ENCODE assay signal across 9 mouse cellular contexts in genomic region chr5:24906844-24907243, GRCm38 (mm10).
DNase-seq lines count a peak whose midpoint lies in the region; ATAC-seq and TF ChIP-seq lines count a peak whose summit lies in the region.
"Had no signal": no experiment of that assay in that cellular context is flagged by ENCODE, and none has a peak within 500 bp of the region (broad histone marks: within the 10 kb centered on the region; RNA-seq: fewer than 3 reads in every experiment).

No protein-coding gene starts in this region.

- no peak for DNase-seq in layer of hippocampus, adult 2 months (ENCODE audit: low spot score in 2 of 2)
- no peak for DNase-seq in layer of hippocampus, adult 18-20 months (ENCODE audit: low spot score in 2 of 2)
- no peak for DNase-seq in right cerebral cortex, postnatal 10 days (ENCODE audit: low spot score in 2 of 2)
- no peak for DNase-seq in testis, postnatal 10 days (ENCODE audit: low spot score)
- DNase-seq: kidney, adult 2 months had no signal

- H3K9ac ChIP-seq in hindbrain, embryonic 16.5 days (ENCODE audit: low read depth, low read length) = peak overlapping the region; percentile 97

- H3ac ChIP-seq in myocyte (ENCODE audit: control insufficient read depth, insufficient read length) = no peak overlapping the region

- peak overlapping the region; percentile 85 for H3K4me3 ChIP-seq in layer of hippocampus, adult 2 months
- H3K4me3 ChIP-seq in embryonic fibroblast, embryonic 13.5 days (ENCODE audit: insufficient read depth, low read length) = peak overlapping the region; percentile 97
- peak overlapping the region; percentile 93 for H3K4me3 ChIP-seq in hindbrain, embryonic 16.5 days (ENCODE audit: low read length)
- H3K4me3 ChIP-seq in myocyte = no peak overlapping the region

- no peak for ATAC-seq in hindbrain, embryonic 16.5 days
- ATAC-seq in granulocyte monocyte progenitor cell, adult 5-6 weeks (replicated peaks; ENCODE audit: poor library complexity, severe bottlenecking) = no peak

- TF ChIP-seq POLR2A in embryonic fibroblast, embryonic 13.5 days (IDR thresholded peaks at IDR 0.05; ENCODE audit: low read depth, low read length) = no peak
- TF ChIP-seq POLR2A in myocyte (IDR thresholded peaks at IDR 0.05; ENCODE audit: insufficient read length, low read depth) = no peak

- peak overlapping the region; percentile 65 for H3K4me2 ChIP-seq in hindbrain, embryonic 16.5 days (ENCODE audit: low read length)
- peak overlapping the region; percentile 89 for H3K4me2 ChIP-seq in myocyte (ENCODE audit: low read depth)

- no peaks in the 10 kb centered on the region for H3K27me3 ChIP-seq in hindbrain, embryonic 16.5 days (replicated peaks; ENCODE audit: control insufficient read depth, insufficient read depth, low read length)
- H3K27me3 ChIP-seq in myocyte (ENCODE audit: control insufficient read depth, insufficient read depth, insufficient read length) = no peaks in the 10 kb centered on the region

- WGBS in hindbrain, embryonic 16.5 days = 42% methylated on average over 9 of the region's 9 CpGs

- no peak for TF ChIP-seq CTCF in layer of hippocampus, adult 2 months (conservative IDR thresholded peaks at IDR 0.05)
- no peak for TF ChIP-seq CTCF in embryonic fibroblast, embryonic 13.5 days (IDR thresholded peaks at IDR 0.05; ENCODE audit: borderline replicate concordance, insufficient read depth, low read length)

- no peaks in the 10 kb centered on the region for H3K9me3 ChIP-seq in hindbrain, embryonic 16.5 days (ENCODE audit: control insufficient read depth, low read length)

- peaks cover 5% of the 10 kb centered on the region; the same call in 1 of the 2 replicates for H3K4me1 ChIP-seq in embryonic fibroblast, embryonic 13.5 days (ENCODE audit: control insufficient read depth, insufficient read depth, low read length)
- H3K4me1 ChIP-seq in hindbrain, embryonic 16.5 days (ENCODE audit: control insufficient read depth, insufficient read depth, low read depth, low read length) = peaks cover 18% of the 10 kb centered on the region

- peak overlapping the region; percentile 95 for H3K27ac ChIP-seq in layer of hippocampus, adult 2 months
- H3K27ac ChIP-seq in embryonic fibroblast, embryonic 13.5 days (ENCODE audit: insufficient read depth, low read length) = no peak overlapping the region
- H3K27ac ChIP-seq in hindbrain, embryonic 16.5 days (ENCODE audit: low read depth, low read length) = no peak overlapping the region

- H3K36me3 ChIP-seq in hindbrain, embryonic 16.5 days (ENCODE audit: control insufficient read depth, insufficient read depth, low read length) = no peaks in the 10 kb centered on the region; the same call in 1 of the 2 replicates
- no peaks in the 10 kb centered on the region for H3K36me3 ChIP-seq in myocyte (ENCODE audit: control insufficient read depth, insufficient read depth)

- H3K79me2 ChIP-seq in myocyte (ENCODE audit: control insufficient read depth, insufficient read depth) = no peaks in the 10 kb centered on the region

TF ChIP-seq in myocyte, 11 proteins besides CTCF, POLR2A, EP300 and RAD21:
- TF ChIP-seq TCF3 (IDR thresholded peaks at IDR 0.05; ENCODE audit: insufficient read length, low read depth) (no peak), REST (IDR thresholded peaks at IDR 0.05; ENCODE audit: insufficient read depth, insufficient read length) (no peak), POLR2AphosphoS2 (IDR thresholded peaks at IDR 0.05; ENCODE audit: insufficient read length, low read depth) (no peak), MAX (IDR thresholded peaks at IDR 0.05; ENCODE audit: low read depth) (no peak), CEBPB (IDR thresholded peaks at IDR 0.05; ENCODE audit: insufficient read depth, poor library complexity, severe bottlenecking) (no peak), E2F4 (IDR thresholded peaks at IDR 0.05; ENCODE audit: insufficient read depth) (no peak), TCF12 (IDR thresholded peaks at IDR 0.05; ENCODE audit: insufficient read depth, poor library complexity, severe bottlenecking) (no peak), USF1 (IDR thresholded peaks at IDR 0.05; ENCODE audit: low read depth) (no peak), MYOD1 (IDR thresholded peaks at IDR 0.05; ENCODE audit: control insufficient read depth in 1 of 3, insufficient read length in 2 of 3, low read depth in 2 of 3) (no peak), SRF (IDR thresholded peaks at IDR 0.05; ENCODE audit: control insufficient read depth, insufficient read length, low read depth) (no peak), MYOG (IDR thresholded peaks at IDR 0.05; ENCODE audit: control insufficient read depth in 1 of 3, insufficient read depth in 1 of 3, insufficient read length in 2 of 3, low read depth in 2 of 3) (no peak)
